Mouse (Mus musculus) lung, adult 2 months (tissue): ENCODE measurements at regions not wholly inside any gene's neighbourhood (a gene's known extent, or its start where the extent isn't known, plus 50 kb on each side); places are given as distances from the start of the nearest gene placed in this dataset.

ENCODE experiments used
- CTCF ChIP-seq: fragments of 200-500 bp; IDR thresholded peaks from 2 replicates; pipeline ENCODE4 v1.5.1; 2011; ENCODE audit warnings: mild to moderate bottlenecking, low read length, control low read depth; ENCODE audit not compliant: insufficient read depth
- POLR2A ChIP-seq: fragments of 200-500 bp; IDR thresholded peaks from 2 replicates; pipeline ENCODE4 v1.6.1; 2011; ENCODE audit warnings: low read depth, mild to moderate bottlenecking, control low read depth, low read length, borderline replicate concordance; ENCODE audit errors: extremely low read depth

- no peak for TF ChIP-seq CTCF
- no peak for TF ChIP-seq POLR2A
Measured at GRCm38 (mm10) chr10:57163359-57163758, 322.8 kb upstream of the Hsf2 start.
